Mouse (Mus musculus): Measurements from ENCODE around the gene Htr2c. TPM values are rescaled to one million over a fixed set of nuclear protein-coding genes. Genes with fewer than 3 reads are reported as not detected.

Htr2c gene
- polyA plus RNA-seq (2012; rRNA removed) = not detected in 2 replicates

DNA sequence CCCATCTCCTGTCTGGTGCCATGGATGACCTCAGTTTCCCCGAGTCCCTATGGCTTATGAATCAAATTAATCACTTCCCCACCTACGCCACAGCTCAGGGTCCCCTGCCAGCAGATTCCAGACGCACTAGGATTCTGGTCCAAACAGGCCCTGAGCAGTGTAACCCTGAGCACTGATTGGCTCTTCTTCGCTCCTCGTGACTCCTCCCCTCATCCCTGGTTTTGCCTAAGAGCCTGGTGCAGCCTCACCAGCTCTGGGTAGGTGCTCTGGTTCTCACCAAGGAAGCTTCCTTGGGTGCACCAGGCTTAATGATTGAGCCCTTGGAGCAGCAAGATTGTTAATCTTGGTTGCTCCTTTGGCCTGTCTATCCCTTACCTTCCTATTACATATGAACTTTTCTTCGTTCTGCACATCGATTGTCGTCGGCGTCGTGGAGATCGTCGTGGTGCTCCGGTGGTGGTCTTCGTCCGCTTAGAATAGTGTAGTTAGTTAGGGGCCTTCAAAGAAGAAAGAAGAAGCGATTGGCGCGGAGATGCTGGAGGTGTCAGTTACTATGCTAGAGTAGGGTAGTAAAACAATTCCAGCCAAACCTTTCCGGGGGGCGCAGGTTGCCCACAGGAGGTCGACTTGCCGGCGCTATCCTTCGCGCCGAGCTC lies at the start of gene Htr2c:
Gene Htr2c, plus strand, starts transcription at position 256 of the 656 bp plus-strand sequence.

